Mouse (Mus musculus) cortical plate, adult 2 months (tissue): ENCODE results near the gene Scaf1.

Experiments used
- CTCF ChIP-seq: fragments of 200-500 bp; IDR thresholded peaks from 2 replicates; pipeline ENCODE4 v1.5.1; 2011; ENCODE audit warnings: mild to moderate bottlenecking, control low read depth, low read length; ENCODE audit not compliant: insufficient read depth; ENCODE audit errors: extremely low read depth
- POLR2A ChIP-seq: fragments of 200-500 bp; IDR thresholded peaks from 2 replicates; pipeline ENCODE4 v1.6.1; 2011; ENCODE audit warnings: mild to moderate bottlenecking, low read length, control low read depth; ENCODE audit not compliant: insufficient read depth; ENCODE audit errors: extremely low read depth

DNA sequence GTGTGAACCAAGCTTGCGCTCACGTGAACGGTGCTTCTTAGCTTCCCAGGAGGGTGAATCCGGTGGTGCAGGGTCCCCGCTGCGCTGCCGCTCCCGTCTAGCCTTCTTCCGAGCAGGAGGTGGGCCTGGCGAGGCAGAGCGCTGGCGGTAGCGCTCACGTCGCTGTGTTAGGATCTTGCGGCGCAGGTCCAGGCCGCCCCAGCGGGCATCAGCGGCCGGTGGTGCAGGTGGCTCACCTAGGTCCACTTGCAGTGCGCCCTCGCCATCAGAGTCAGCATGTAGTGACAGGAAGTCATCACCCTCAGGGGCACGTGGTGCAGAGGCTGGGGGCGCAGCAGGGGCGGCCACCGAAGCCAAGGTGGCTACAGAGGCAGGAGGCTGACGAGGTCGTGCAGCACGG is 8.3 kb downstream of the Scaf1 start:
- TF ChIP-seq CTCF (no peak), POLR2A (no peak)
